Mouse (Mus musculus): ENCODE measurements around the gene Skint8.
"Not testable (repeated sequence)": the region's sequence is repeated elsewhere in the genome, so short reads cannot be mapped to it uniquely, and the experiment has no call there.

Skint8 gene

DNA sequence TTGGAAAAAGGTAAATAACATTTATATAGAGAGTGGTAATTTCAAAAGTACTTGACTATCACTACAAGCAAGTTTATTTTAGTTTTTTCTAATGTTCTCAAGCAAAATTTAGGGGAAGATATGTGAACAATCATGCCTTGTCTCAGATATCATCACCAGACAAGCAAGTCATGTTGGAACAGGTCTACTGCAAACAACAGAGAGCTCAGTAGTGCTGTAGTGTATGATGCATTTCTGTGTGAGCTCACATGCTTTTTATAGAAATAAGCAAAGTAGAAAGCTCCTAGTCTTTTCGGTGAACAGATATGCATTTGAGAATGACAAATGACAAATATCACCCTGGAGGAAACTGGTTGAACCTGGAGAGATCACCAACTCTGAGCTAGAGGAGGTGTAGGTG lies at the start of gene Skint8:
TSS of gene Skint8 (plus strand) at position 301 of the 400 bp plus-strand sequence.
- in situ Hi-C loops (cut with MboI, MseI), result no loop called here

DNA sequence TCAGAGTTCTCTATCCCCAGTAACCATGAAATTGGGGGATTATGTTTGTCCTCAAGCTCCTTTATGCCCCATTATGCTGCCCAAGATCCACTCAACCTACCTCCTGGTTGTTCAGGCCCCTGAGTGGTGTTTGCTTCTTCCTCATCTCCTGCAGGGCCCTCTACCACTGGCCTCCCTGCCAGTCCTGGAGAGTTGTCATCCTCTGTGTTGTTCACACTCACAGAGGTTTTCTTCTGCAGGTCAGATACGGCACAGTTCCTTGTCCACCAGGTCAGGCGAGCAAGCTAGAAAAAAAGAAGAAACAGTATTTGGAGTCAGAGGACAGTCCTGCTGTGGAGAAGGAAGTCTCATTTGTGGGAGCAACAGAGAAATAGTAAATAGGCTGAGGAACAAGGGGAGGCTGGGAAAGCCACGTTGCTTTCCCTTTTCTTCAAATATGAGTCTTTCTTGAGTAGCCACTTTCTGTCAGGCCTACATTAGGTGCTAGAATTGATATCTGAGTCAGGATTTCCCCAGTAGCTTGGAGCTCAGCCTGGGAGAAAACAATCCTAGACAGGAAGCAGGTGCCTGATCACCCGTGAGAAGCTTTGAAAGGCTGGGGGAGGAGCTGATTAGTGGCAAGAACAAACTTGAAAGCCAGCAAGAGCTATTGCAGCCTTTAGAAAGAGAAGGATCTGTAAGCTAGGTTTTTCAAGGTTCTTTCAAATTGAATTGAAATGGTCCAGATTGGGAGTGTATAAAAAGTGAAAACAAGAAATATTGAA lies 38.9 kb upstream of the Skint8 start:
- in situ Hi-C loops (cut with MboI, MseI), result no loop called here

- in situ Hi-C loops (cut with MboI, MseI), result no loop called here
These were observed 35.6 kb upstream of the Skint8 start for GRCm38 (mm10) chr4:111883543-111883942.

- in situ Hi-C loops (cut with MboI, MseI), result no loop called here
These were observed 33.2 kb upstream of the Skint8 start for GRCm38 (mm10) chr4:111886018-111886417.

DNA sequence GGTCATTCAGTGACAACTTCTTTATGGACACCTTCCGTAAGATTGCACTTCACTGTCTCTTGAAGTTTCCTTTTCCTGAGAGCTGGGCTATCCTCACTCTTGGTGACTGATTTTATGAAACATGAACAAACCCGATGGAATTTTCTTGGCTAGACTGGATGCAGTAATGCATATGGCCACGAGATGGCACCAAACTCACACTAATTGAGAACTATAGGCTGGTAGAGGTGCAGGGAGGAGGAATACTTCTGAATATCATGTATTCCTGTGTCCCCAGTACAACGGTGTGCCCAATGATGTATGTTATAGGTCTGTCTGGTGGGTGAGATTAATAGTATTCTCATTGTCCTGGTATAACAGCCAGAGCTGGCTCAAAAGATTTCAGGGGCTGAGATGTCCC lies 32.6 kb upstream of the Skint8 start:
- in situ Hi-C loops (cut with MboI, MseI), result no loop called here

GRCm38 (mm10) chr4:111892138-111892537 lies 27.1 kb upstream of the Skint8 start:
- in situ Hi-C loops (cut with MboI, MseI), result no loop called here

GRCm38 (mm10) chr4:111897755-111898154 lies 21.4 kb upstream of the Skint8 start:
- in situ Hi-C loops (cut with MboI, MseI), result no loop called here

- in situ Hi-C loops (cut with MboI, MseI), result no loop called here
These were observed 20.6 kb upstream of the Skint8 start for GRCm38 (mm10) chr4:111898566-111898965.

GRCm38 (mm10) chr4:111900491-111900890 lies 18.7 kb upstream of the Skint8 start:
- in situ Hi-C loops (cut with MboI, MseI), result loop anchor here in 1 of 2 experiments (10.0 kb wide), 1 partner anchor 764 kb away; no protein-coding TSS in a partner anchor

DNA sequence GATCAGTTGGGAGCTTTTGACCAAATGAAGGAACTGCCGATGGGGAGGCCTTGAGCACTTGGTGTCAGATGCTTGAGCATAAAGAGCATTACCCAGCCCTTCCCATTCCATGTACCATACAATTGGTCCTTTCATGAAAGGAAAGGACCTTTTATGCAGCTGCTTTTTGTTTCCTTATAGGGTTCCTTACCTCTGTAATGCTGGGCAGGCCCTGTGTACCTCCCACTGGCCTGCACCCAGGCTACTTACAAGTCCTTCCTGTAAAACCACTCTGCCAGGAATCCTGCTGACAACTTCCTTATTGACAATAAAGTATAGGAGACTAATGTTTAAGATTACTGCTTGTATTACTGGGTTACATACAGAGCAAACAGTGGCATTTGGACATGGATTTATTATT lies 17.7 kb upstream of the Skint8 start:
- in situ Hi-C loops (cut with MboI, MseI), result loop anchor here in 1 of 2 experiments (10.0 kb wide), 1 partner anchor 763 kb away; no protein-coding TSS in a partner anchor

DNA sequence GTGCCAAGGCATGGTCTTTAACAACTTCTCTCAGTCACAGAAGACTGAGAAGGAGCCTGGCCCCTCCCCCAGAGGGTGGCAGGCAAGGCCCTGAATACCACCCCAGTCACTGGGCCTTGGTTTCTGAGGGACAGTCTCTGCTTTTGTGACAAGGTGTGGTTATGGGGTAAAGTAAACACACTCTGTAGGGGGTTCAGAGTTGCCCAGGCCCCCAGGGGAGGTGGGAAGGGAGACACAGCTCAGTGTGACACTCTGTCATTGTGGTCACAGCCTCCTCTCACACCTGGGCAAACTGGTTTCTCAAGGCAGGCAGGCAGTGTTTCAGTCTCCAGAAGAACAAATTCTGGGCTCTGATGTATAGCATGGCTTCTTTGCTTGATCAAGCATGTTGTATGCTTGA lies 16.4 kb upstream of the Skint8 start, which contains the start of gene Slc5a9:
TSS of gene Slc5a9 (minus strand) at position 144 of the 400 bp plus-strand sequence.
- in situ Hi-C loops (cut with MboI, MseI), result loop anchor here in 1 of 2 experiments (10.0 kb wide), 1 partner anchor 762 kb away; no protein-coding TSS in a partner anchor

- in situ Hi-C loops (cut with MboI, MseI), result loop anchor here in 1 of 2 experiments (10.0 kb wide), 1 partner anchor 757 kb away; no protein-coding TSS in a partner anchor
These were observed 11.3 kb upstream of the Skint8 start for GRCm38 (mm10) chr4:111907926-111908325.

DNA sequence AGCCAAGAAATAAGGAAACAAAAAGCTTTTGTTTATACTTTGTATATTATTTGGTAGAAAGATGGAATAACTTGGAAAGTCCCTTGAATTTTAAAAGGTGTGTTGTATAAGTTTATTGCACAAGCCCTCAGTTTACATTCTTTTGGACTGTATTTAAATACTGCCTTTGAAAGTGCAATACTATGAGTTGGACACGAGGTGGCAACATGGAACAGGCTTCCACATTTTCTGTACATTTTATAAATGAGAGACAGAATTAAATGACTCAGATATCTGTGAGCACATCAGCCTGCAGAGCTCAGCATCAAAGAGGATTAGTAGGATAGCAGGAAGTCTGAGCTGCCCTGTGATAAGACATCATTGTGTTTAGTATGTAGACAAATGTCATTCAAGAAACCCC lies 42.1 kb downstream of the Skint8 start:
- in situ Hi-C loops (cut with MboI, MseI), result no loop called here

DNA sequence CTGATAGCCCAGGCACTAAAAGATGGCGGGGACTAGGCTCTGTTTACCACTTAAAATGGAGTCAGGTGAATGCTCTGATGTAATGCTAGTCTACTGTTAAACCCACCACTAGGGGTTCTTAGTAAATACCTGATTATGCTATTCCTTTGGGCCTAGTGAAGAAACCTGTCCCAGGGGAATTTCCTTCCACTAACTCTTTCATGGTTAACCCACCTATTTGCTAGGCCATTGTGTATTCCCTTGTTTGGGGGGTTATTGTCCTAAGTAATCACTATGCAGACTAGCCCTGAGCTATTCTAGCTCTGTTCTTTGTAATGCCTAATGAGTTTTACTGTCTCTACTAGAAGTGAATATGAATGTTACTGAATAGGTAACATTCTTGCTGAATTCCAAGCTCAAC lies 44.0 kb downstream of the Skint8 start:
- in situ Hi-C loops (cut with MboI, MseI), result not testable (repeated sequence)

- in situ Hi-C loops (cut with MboI, MseI), result no loop called here
These were observed 44.5 kb downstream of the Skint8 start for GRCm38 (mm10) chr4:111963669-111964068.

GRCm38 (mm10) chr4:111972623-111973022 lies 53.4 kb downstream of the Skint8 start, which contains the start of gene Skint7:
Gene Skint7, plus strand, starts transcription at chr4:111972923.
- in situ Hi-C loops (cut with MboI, MseI), result no loop called here
